Mouse (Mus musculus) ES-E14 (cell line): ENCODE results near the gene Tmem151a.

Source experiments
- CHD2 ChIP-seq: IDR thresholded peaks from 2 replicates; pipeline ENCODE4 v1.6.1; 2014; ENCODE audit warnings: mild to moderate bottlenecking, low read depth, low read length, inconsistent platforms
- HCFC1 ChIP-seq: IDR thresholded peaks from 2 replicates; pipeline ENCODE4 v1.6.1; 2012; ENCODE audit warnings: low read length, inconsistent platforms, borderline replicate concordance; ENCODE audit not compliant: insufficient read depth
- MAFK ChIP-seq: IDR thresholded peaks from 2 replicates; pipeline ENCODE4 v1.6.1; 2014; ENCODE audit warnings: mild to moderate bottlenecking, low read depth, low read length, inconsistent platforms; ENCODE audit not compliant: insufficient read depth
- ZC3H11A ChIP-seq: IDR thresholded peaks from 2 replicates; pipeline ENCODE4 v1.6.1; 2012; ENCODE audit warnings: low read depth, mild to moderate bottlenecking, inconsistent platforms, low read length, borderline replicate concordance
- ZNF384 ChIP-seq: IDR thresholded peaks from 2 replicates; pipeline ENCODE4 v1.6.1; 2012; ENCODE audit warnings: low read depth, low read length, inconsistent platforms

GRCm38 (mm10) chr19:5095887-5096474, 10.7 kb upstream of the Tmem151a start:
- TF ChIP-seq HCFC1 (no peak), ZC3H11A (no peak), MAFK (no peak), ZNF384 (no peak), CHD2 (no peak)
